Mouse (Mus musculus): ENCODE measurements at regions not wholly inside any gene's neighbourhood (a gene's known extent, or its start where the extent isn't known, plus 50 kb on each side); places are given as distances from the start of the nearest gene placed in this dataset.
"Not testable (repeated sequence)": the region's sequence is repeated elsewhere in the genome, so short reads cannot be mapped to it uniquely, and the experiment has no call there.

- DNase-seq: no peak
Observed at GRCm38 (mm10) chr13:81013953-81014352, 130.8 kb downstream of the Arrdc3 start.

- DNase-seq: no peak
Observed at GRCm38 (mm10) chr13:81020106-81020747, 137.0 kb downstream of the Arrdc3 start.

GRCm38 (mm10) chr13:81020811-81021210, 137.6 kb downstream of the Arrdc3 start:
- no peak for DNase-seq

GRCm38 (mm10) chr13:81022410-81022809, 139.2 kb downstream of the Arrdc3 start:
- DNase-seq: no peak

- not testable (repeated sequence) for DNase-seq
Observed at GRCm38 (mm10) chr13:81025241-81025760, 142.1 kb downstream of the Arrdc3 start.

GRCm38 (mm10) chr13:81037316-81037715, 154.1 kb downstream of the Arrdc3 start:
- no peak for DNase-seq

- no peak for DNase-seq
Observed at GRCm38 (mm10) chr13:81038736-81039135, 155.6 kb downstream of the Arrdc3 start.

- no peak for DNase-seq
Observed at GRCm38 (mm10) chr13:81040494-81040893, 157.3 kb downstream of the Arrdc3 start.

GRCm38 (mm10) chr13:81041646-81042045, 158.5 kb downstream of the Arrdc3 start:
- no peak for DNase-seq
